Mouse (Mus musculus) intestine, postnatal 0 days (tissue): Measurements from ENCODE around the gene Mon2. TPM values are rescaled to one million over a fixed set of nuclear protein-coding genes. Genes with fewer than 3 reads are reported as not detected.

ENCODE experiments used
- ATAC-seq: fragments of 200-750 bp; cut with Nextera tagmentation; 2 replicates; pipeline ENCODE4 v1.8.0; 2017; ENCODE audit warnings: mild to moderate bottlenecking, moderate TSS enrichment, moderate library complexity
- H3K27ac ChIP-seq: fragments of 300-500 bp; sonication (generic); 2 replicates; pipeline ENCODE4 v1.5.1; 2014; ENCODE audit warnings: mild to moderate bottlenecking, low read depth, low read length, moderate library complexity
- H3K27me3 ChIP-seq: fragments of 300-500 bp; sonication (generic); replicated peaks from 2 replicates; pipeline ENCODE4 v1.6.1; 2014; ENCODE audit warnings: low read length, mixed read lengths; ENCODE audit not compliant: control insufficient read depth, insufficient read depth
- H3K36me3 ChIP-seq: fragments of 300-500 bp; sonication (generic); 2 replicates; pipeline ENCODE4 v1.6.1; 2014; ENCODE audit warnings: mild to moderate bottlenecking, moderate library complexity; ENCODE audit not compliant: control insufficient read depth, insufficient read depth
- H3K4me1 ChIP-seq: fragments of 300-500 bp; sonication (generic); replicated peaks from 2 replicates; pipeline ENCODE4 v1.6.1; 2014; ENCODE audit warnings: antibody characterized with exemption, low read length, mixed read lengths; ENCODE audit not compliant: control insufficient read depth, insufficient read depth
- H3K4me2 ChIP-seq: fragments of 300-500 bp; sonication (generic); replicated peaks from 2 replicates; pipeline ENCODE4 v1.6.1; 2014; ENCODE audit warnings: low read depth, mild to moderate bottlenecking, moderate library complexity
- H3K4me3 ChIP-seq: fragments of 300-500 bp; sonication (generic); 2 replicates; pipeline ENCODE4 v1.5.1; 2014; ENCODE audit warnings: low read depth, low read length
- H3K9ac ChIP-seq: fragments of 300-500 bp; sonication (generic); 2 replicates; pipeline ENCODE4 v1.6.1; 2014; ENCODE audit warnings: mild to moderate bottlenecking, low read depth, low read length
- H3K9me3 ChIP-seq: fragments of 300-500 bp; sonication (generic); 2 replicates; pipeline ENCODE4 v1.6.1; 2016; ENCODE audit warnings: mixed run types; ENCODE audit not compliant: control insufficient read depth
- CTCF ChIP-seq: sonication (generic); IDR thresholded peaks from 2 replicates; pipeline ENCODE4 v1.5.1; 2016; ENCODE audit warnings: low read depth, mild to moderate bottlenecking, control low read depth, antibody characterized with exemption, moderate library complexity
- WGBS: fragments of 180-500 bp; shearing (Covaris S2); extraction: QIAGEN DNeasy Blood & Tissue Kit; methylation state at CpG from one replicate; pipeline ENCODE4 v1.1.7; 2014; 5-methylcytosine and 5-hydroxymethylcytosine counted together
- polyA plus RNA-seq: library from polyadenylated mRNA; unstranded; fragments of >200 nt; fragmentation: Nextera tagmentation; extraction: Ambion mirVana; gene quantifications from 2 replicates; pipeline ENCODE4 v1.2.1, GENCODE M21; 2015

Mon2 gene
- polyA plus RNA-seq, 1 experiment from 2014 or later: 16.4 TPM

GRCm38 (mm10) chr10:123053557-123053956 lies 22.7 kb downstream of the Mon2 start:
- H3K27ac ChIP-seq: no peak overlapping the region
- H3K9me3 ChIP-seq: no peaks in the 10 kb centered on the region
- TF ChIP-seq CTCF: no peak
- no peak overlapping the region for H3K9ac ChIP-seq
- no peak overlapping the region for H3K4me3 ChIP-seq
- ATAC-seq: peak; percentile 49
- no peaks in the 10 kb centered on the region for H3K4me1 ChIP-seq
- 65% methylated on average over 4 of the region's 4 CpGs for WGBS
- peaks cover 14% of the 10 kb centered on the region for H3K36me3 ChIP-seq
- H3K27me3 ChIP-seq: no peaks in the 10 kb centered on the region
- no peak overlapping the region for H3K4me2 ChIP-seq

- no peaks in the 10 kb centered on the region for H3K9me3 ChIP-seq
- H3K4me3 ChIP-seq: no peak overlapping the region
- H3K4me1 ChIP-seq: no peaks in the 10 kb centered on the region
- ATAC-seq: peak; percentile 16; the same call in 1 of the 2 replicates
- peaks cover 14% of the 10 kb centered on the region for H3K36me3 ChIP-seq
- 43% methylated on average over 7 of the region's 7 CpGs for WGBS
- no peaks in the 10 kb centered on the region for H3K27me3 ChIP-seq
- no peak overlapping the region for H3K27ac ChIP-seq
- no peak overlapping the region for H3K9ac ChIP-seq
- H3K4me2 ChIP-seq: no peak overlapping the region
- TF ChIP-seq CTCF: no peak
These were observed 24.3 kb downstream of the Mon2 start for GRCm38 (mm10) chr10:123052021-123052420.

GRCm38 (mm10) chr10:123048730-123049129 lies 27.6 kb downstream of the Mon2 start:
- no peak overlapping the region for H3K9ac ChIP-seq
- H3K4me1 ChIP-seq: no peaks in the 10 kb centered on the region
- ATAC-seq: peak; percentile 90
- no peaks in the 10 kb centered on the region for H3K9me3 ChIP-seq
- no peak for TF ChIP-seq CTCF
- H3K36me3 ChIP-seq: peaks cover 28% of the 10 kb centered on the region
- H3K27me3 ChIP-seq: no peaks in the 10 kb centered on the region
- H3K4me2 ChIP-seq: no peak overlapping the region
- H3K27ac ChIP-seq: no peak overlapping the region
- H3K4me3 ChIP-seq: no peak overlapping the region
- WGBS: 40% methylated on average over 1 of the region's 1 CpGs

- no peak overlapping the region for H3K4me3 ChIP-seq
- peak; percentile 58 for TF ChIP-seq CTCF
- 81% methylated on average over 2 of the region's 2 CpGs for WGBS
- no peaks in the 10 kb centered on the region for H3K9me3 ChIP-seq
- no peaks in the 10 kb centered on the region for H3K27me3 ChIP-seq
- no peak overlapping the region for H3K27ac ChIP-seq
- no peak overlapping the region for H3K4me2 ChIP-seq
- peaks cover 68% of the 10 kb centered on the region for H3K36me3 ChIP-seq
- H3K9ac ChIP-seq: no peak overlapping the region
- H3K4me1 ChIP-seq: no peaks in the 10 kb centered on the region
- no peak for ATAC-seq
These were observed 36.4 kb downstream of the Mon2 start for GRCm38 (mm10) chr10:123039936-123040335.

GRCm38 (mm10) chr10:123032078-123032646 lies 44.1 kb downstream of the Mon2 start:
- Histone ChIP-seq H3K27me3 (no peaks in the 10 kb centered on the region), H3K36me3 (peaks cover 74% of the 10 kb centered on the region), H3K9ac (no peak overlapping the region), H3K4me1 (no peaks in the 10 kb centered on the region), H3K4me2 (no peak overlapping the region), H3K9me3 (no peaks in the 10 kb centered on the region), H3K27ac (peak overlapping the region; percentile 23; the same call in 1 of the 2 replicates), H3K4me3 (no peak overlapping the region)
- ATAC-seq: peak; percentile 79
- TF ChIP-seq CTCF: no peak
- WGBS: 62% methylated on average over 14 of the region's 14 CpGs

GRCm38 (mm10) chr10:123031449-123031848 lies 44.9 kb downstream of the Mon2 start:
- H3K4me2 ChIP-seq: no peak overlapping the region
- 0 out of 2 replicates have a peak overlapping the region, but pooled peaks have one; percentile 23 for H3K27ac ChIP-seq
- no peaks in the 10 kb centered on the region for H3K4me1 ChIP-seq
- ATAC-seq: peak; percentile 64
- no peaks in the 10 kb centered on the region for H3K27me3 ChIP-seq
- no peak overlapping the region for H3K4me3 ChIP-seq
- 79% methylated on average over 8 of the region's 8 CpGs for WGBS
- no peaks in the 10 kb centered on the region for H3K9me3 ChIP-seq
- H3K9ac ChIP-seq: no peak overlapping the region
- peaks cover 72% of the 10 kb centered on the region for H3K36me3 ChIP-seq
- TF ChIP-seq CTCF: no peak
